Mouse (Mus musculus): ENCODE results near the gene Lrrc32. TPM values are rescaled to one million over a fixed set of nuclear protein-coding genes. Genes with fewer than 3 reads are reported as not detected.

The Lrrc32 gene
- total RNA-seq, 2 experiments from 2014 or later = 1.6 to 2.5 TPM

DNA sequence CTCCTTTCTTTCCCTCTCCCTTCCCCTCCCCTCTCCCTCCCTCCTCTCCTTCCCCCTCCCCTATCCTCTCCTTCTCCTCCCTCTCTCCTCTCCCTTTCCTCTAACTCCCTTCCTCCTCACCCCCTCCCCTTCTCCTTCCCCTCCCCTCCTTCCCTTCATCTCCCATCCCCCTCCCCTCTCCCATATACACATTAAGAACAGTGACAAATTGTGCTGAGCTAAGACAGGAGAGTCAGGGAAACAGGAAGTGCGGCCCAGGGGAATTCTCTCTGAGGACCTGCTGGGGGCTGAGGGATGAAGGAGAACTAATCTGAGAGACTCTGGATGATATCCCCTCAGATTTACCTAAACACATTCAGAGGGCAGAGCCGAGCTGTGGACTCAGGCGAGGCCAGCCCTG, 16.6 kb downstream of the Lrrc32 start:
- DNase-seq (ENCODE audit: low spot score in 2 of 2) = no peak

DNA sequence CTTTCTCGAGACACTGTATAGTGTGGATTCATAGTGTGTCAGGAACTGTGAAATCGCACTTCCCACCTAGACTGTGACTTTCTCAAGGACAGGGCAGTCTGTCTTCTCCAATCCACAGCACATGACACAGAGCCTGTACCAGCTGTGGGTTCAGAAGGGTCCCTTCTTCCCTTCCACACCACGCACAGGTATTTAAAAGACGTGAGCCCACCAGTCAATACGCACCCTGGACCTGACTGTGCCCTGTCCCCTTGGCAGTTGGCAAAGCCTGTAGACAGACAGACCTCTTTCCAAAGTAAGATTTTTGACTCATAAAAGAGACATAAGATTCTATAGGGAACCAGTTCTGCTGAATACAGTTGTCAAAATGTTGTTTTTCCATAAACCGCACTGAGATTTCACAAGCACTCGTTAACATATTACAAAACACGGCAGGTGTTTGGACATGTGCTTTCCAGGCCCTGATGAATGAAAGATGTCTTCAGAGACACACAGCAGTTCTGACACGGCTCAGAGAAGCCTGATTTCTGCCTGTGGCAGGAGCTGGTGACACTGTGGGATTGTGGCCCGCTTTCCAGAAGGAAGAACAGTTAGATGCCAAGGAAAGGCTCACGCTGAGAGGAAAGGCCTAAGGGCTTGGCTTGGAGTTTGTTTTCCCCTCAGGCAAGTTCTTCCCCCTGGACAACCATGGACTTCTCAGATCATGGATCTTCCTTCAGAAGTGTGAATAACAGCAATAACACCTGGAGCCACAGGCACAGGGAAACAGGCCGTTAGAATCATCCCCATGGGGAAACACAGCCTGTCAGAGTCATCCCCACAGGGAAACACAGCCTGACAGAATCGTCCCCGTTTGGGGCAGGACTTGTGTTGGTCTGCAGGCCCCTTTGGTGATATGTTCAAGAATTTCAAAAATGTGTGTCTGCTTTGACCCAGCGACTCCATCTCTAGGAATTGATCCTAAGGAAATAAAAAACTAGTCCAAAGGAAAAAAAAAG, 22.2 kb downstream of the Lrrc32 start:
- DNase-seq (ENCODE audit: low spot score in 2 of 2) = no peak

DNA sequence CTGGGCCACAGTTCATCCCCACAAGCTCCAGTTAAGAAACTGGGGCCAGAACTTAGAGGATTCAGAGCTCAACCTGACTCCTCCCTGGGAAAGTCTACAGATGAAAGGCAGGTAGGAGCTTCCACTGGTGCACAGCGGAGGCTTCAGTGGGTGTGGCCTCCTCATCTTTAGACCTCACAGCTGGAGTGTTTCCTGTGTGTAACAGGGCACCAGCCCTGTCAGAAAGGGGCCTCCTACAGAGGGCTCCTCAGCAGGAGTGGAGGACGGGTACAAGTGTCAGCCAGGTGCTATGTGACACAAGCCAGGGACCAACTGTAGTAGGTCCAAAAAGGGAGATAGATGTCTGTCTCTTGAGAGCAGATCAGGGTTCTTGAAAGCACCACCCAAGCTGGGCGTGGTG, 24.2 kb downstream of the Lrrc32 start:
- no peak for DNase-seq (ENCODE audit: low spot score in 2 of 2)

DNA sequence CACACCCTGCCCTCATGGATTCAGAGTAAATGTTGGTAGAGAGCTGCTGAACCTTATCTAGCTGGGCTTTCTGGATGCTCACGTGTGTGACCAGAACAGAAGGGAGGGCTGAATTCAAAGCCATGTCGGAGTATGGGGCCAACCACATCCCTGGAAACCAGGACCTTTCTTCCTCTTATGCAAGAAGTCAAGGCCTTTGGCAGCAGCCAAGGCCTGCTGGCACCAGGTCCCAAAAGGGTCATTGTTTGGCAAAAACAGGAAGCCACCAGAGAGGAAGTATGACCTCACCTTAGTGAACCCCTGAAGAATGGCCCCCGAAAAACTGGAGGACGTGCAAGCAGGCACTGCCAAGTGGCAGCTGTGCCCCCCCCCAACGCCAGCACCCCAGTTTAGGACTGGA, 33.5 kb downstream of the Lrrc32 start:
- DNase-seq (ENCODE audit: low spot score in 2 of 2) = no peak

DNA sequence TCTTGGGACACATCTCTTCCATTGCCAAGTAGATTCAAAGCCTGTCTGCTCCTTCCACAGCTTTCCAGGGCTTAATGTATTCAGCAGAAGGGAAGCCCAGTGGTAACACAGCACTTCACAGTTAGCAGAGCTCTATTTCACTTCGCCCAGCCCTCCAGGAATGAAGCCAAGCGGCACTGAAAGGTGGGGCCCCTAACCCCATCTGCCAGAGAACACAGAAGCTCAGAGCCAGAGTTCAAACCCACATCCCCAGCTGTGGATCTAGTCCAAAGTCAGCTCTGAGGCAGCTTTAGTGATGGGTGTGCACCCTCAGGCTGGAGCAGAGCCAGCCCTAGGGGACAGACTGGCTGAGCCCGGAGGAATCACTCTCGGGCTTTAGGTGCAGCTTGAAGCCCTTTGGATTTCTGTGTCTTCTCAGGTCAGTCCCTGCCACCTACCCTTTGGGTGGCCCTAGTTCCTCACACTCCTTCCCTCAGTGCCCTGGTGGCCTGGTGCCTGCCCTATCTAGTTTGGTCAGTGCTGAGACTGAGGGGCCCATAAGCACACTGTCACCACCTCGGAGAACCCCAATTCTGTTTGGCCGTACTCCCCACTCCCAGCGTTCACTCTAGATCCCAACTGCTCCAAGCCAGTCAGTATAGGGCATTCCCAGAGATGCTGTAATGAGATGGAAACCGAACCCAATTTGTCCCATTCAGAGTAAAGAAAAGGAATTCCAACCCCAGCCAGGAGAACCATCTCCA, 34.2 kb downstream of the Lrrc32 start:
- DNase-seq (ENCODE audit: low spot score in 2 of 2) = no peak

DNA sequence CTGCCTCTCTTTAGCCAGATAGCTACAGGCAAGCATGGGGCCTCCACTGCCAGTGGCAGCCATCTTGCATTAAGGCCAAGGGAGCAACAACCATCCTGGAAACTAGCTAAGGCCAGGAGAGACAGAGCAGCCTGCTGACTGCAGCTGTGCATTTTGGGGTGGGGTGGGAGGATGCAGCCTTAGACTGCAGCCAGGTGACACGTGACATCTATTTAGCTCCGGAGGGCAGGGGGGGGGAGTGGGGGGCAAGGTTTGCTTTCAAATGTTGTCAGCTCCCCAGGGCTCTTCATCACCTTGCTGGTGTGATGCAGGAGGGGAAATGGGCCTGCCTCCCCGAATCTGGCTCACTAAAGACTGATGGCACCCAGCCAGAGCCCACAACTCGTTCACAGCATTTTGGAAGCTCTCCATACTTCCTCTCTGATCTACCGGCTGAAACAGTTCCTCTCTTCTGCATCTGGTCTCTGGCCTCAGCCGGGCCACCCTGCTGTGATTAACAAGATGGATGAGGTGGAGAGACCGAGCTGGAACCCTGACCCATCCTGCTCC, 34.8 kb downstream of the Lrrc32 start:
- DNase-seq (ENCODE audit: low spot score in 2 of 2) = peak in 1 of 2 experiments; percentile 47

DNA sequence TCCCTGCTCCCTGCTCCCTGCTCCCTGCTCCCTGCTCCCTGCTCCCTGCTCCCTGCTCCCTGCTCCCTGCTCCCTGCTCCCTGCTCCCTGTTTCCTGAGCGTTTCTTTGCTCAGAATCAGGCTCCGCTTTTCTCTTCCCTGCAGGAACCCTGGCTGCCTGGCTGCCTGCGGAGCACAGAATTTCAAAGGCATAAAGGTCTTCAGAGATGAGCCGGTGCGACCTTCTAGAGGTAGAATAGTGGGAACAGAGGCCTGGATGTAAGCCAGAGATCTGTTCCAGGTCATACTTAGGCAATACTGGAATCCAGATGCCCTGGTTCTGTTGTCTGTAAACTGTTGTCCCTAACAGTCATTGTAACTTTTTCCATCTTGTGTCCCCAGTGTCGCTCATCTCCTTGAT, 35.3 kb downstream of the Lrrc32 start:
- no peak for DNase-seq (ENCODE audit: low spot score in 2 of 2)

DNA sequence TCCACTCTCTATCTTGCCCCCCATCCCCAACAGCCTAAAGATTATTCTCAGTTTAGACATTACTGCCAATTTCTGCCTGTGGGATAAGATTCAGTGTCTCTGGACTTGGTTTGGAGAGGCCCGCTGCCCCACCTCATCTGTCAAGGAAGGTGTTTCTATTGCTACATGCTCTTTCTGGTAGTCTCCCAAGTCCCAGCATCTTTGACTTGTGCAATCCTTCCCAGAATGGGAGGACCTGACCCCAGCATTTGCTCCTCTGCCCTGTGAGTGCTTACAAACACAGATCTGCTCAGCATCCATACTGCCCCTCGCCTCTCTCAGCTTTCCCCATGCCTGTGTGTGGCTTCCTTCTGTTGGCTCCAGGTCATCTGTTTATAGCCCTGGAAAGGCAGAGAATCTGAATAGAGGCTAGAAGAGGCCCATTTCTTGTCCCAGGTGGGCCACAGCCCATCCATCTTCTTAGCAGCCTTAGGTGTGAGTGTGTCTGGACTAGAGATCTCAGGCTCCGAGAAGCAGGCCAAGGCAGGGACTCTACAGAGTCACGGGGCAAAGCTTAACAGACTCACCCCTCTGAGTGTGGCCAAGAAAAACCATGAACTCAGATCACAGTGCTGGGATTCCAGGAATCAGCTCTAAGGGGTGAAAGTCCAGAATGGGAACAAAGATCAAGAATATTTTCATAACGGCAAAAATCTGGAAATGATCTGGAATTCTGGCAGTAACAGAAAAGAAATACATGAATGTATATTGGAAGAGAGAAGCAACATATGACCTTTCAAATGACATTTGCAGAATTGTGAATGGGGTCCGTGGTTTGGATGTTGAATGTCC, 36.0 kb downstream of the Lrrc32 start:
- no peak for DNase-seq (ENCODE audit: low spot score in 2 of 2)

DNA sequence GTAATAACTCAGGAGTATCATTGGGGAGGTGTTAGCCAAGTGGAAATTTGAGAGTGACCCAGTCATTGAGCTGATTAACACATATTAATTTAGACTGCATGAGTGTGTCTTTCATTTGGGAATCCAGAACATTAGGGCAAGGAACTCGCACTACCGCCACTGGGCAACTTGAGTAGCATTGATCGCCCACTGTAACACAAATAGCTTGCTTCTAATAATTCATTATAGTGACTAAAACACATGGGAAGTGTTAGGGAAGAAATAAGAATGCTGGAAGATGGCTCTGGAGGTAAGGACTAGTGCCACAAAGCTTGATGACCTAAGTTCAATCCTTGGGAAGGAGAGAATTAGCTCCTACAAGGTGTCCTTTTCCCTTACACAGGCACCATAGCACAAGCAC, 38.0 kb downstream of the Lrrc32 start:
- no peak for DNase-seq (ENCODE audit: low spot score in 2 of 2)

DNA sequence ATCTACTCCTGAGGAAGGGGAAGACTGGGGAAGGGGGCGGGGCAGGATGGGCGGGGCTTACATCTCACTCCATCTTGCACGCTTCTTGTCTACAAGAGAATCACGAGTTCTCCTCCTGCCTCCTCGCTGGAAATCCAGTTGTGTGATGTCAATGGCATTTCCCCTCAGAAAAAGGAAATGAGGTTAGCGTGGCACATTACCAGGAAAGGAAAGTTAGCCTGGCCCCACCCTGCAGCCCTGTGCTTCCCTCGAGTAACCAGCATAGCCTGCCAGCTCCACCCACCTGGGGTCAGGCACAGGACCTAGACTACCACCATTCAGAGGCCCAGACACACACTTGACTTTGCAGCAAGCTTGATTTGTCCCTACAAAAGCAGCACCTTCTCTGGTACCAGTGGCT, 42.5 kb downstream of the Lrrc32 start:
- no peak for DNase-seq (ENCODE audit: low spot score in 2 of 2)

DNA sequence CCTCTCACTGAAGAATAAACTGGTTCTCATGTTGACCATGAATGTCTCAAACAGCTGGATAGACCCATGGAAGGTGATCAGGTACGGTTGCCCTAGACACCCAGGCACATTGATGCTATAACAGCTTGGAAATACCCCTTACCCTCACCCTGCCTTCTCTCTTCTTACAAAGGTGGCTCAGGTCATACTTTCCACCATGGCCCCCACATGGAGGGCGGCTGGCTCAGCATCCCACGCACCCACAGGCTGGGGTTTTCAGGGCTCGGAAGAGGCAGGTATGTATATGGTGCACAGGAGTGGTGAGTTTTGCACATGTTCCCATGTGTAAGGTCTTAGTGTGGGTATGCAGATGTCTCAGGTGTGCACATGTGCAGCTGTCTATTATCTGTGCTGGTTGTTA, 43.9 kb downstream of the Lrrc32 start:
- no peak for DNase-seq (ENCODE audit: low spot score in 2 of 2)

DNA sequence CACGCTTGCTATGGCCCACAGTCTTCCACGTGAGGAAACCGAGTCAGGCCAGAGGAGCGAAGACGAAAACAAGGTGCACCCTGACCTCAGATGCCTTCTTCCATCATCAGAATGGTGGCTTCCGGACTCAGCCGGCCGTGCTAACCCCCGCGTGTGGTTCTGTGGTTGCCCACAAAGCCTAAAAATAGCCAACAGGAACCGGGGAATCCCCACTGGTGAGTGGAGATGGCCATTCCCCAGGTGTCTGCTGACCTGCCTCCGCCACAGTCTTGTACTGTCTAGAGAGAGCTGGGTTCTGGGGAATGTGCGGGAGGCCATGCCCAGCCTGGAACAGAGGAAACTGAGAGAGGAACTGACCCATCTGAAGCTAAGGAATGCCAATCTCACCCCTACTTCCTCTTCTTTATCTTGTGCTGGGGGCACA, 45.4 kb downstream of the Lrrc32 start:
- no peak for DNase-seq (ENCODE audit: low spot score in 2 of 2)

DNA sequence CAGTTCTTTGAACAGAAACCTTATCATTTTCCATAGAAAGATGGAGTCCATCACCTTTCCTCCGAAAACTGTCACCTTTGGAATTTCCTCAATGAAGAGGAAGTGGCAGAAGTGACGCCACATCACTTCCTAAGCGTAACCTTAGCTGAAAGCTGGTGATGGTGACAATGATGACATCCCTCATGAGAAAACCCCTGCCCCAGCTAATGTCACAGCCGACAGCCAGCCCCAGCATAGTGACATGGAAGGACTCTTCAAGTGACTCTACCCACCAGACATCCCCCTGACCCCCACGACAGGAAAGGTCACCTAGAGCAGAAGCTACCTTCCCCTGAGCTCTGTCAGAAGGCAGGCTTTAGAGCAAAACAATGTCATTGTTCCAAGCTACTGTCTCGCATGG, 46.1 kb downstream of the Lrrc32 start:
- no peak for DNase-seq (ENCODE audit: low spot score in 2 of 2)

DNA sequence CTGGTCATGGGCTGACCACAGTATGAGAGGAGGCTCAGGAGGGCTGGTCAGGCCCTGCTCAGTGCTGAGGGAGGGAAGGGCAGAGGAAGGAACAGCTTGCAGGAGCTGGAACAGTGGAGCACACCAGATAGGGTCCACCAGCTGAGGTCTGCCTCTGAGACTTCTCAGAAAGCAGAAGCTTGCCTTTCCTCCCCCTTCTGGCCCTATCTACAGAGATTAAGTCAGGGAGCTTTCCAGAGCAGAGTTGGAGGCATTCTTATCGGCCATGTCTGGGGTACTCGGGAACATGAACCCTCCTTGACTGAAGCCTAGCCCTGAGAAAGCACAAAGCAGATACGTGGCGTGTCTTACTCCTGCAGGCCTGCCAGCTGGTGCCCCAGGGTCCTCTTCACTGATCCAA, 46.8 kb downstream of the Lrrc32 start:
- DNase-seq (ENCODE audit: low spot score in 2 of 2) = no peak

DNA sequence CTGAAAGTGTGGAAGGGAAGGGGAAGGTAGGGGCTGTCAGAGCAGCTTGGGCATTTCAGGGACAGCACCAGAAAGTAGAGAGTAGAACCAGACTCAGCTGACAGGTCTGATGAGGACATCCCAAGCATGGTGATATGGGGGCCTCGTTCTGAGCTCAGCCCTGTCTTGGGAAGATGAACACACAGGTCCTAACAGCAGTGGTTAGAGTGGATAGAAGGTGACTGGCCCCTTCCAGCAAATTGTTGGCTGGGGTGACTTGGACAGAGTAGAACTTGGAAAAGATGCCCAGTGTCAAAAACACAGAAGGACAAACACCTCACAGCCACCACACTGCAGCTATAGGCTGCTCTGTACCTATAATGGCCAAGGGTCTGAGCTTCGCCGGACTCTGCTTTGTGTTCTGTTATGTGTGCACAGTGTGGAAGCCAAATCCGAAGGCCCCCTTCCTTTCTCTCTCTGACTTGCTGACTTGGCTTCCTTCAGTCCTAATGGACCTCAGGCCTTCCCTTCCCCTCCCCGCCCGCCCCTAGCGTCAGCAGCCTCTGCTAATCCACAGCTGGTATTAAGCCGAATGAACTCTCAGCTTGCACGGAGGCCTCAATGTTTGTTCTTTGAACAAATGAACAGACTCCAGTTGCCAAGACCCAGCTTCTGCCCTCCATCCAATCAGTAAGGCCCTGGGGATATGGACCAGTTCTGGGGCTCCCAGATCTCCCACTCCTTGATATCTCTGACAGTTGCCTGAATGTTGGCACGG, 48.3 kb downstream of the Lrrc32 start:
- no peak for DNase-seq (ENCODE audit: low spot score in 2 of 2)

DNA sequence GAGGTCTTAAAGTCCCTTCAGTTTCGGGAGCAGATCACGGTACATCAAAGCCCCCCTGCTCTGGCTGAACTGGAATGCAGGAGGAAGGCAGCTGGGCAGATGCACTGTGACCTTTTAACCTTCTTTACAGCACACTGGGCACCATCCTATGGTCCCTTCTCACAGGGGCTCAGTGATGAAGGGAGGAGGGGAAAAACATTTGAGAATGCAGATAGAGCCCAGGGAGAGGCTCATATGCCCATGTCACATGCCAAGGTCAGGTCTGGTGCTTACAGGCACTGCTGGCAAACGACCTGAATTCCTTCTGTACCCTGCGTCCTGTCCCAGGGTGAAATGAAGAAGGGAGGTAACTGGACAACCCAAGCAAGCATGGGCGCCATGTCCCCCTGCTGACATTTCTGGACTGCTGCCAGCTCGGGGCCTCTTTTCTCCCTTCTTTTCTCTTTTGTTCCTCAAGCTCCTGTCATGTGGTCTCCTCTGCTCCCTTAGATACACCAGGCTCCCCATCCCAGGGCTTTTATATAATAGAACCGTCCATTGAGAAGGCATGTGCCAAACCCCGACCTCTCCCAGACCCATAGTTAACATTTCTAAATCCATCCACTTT, 49.0 kb downstream of the Lrrc32 start:
- no peak for DNase-seq (ENCODE audit: low spot score in 2 of 2)

DNA sequence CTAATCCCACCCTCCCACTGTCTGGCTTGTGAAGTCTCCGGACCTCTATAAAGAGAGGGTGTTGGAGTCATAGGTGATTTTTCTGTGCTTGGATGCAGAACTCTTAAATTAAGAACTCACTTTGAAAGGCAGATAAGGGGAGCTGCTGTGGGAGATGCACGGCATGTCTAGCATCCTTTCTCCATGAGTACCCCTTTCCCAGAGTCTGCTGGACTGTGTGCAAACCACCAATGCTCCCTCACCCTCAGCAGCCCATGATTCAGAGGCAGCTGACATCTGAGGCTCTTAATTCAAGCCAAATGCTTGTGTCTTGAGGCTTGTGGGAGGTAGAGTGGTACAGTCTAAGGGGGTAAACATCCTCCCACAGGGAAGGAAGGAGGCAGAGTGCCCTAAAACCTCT, 51.8 kb downstream of the Lrrc32 start:
- no peak for DNase-seq (ENCODE audit: low spot score in 2 of 2)

DNA sequence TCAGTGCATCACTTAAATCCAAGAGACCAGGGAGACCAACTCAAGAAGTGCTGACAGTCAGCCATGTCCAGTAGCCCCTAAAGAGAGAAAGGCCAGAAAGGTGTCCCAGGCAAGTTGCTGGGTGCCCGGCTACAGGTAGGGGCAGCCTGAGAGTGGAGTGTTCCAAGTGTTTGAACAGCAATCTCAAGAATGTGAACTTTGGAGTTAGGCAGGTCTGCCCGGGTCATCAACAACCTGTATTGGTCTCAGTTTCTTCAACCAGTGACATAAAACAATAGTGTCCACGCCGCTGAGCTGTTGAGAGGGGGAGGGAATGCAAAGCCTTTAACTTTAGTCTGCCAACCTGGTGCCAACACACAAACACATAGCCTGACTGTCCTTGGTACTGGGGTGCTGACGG, 52.5 kb downstream of the Lrrc32 start:
- DNase-seq (ENCODE audit: low spot score in 2 of 2) = no peak

DNA sequence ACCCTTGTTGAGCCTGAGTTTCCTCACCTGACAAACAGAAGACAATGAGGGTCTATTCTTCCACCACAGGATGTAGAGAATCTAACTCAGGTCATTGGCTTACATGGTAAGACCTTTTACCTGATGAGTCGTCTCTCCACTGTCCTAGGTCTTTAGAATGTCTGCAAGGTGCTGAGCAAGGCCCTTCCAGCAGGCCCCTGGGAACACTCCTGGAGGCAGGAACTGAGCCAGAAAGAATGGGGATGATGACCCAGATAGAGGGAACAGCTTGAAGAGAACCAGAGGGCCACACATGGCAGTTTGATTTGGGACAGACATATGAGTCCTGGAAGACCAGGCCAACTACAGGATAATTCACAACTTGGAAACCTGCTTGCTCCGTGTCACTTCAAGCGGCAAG, 53.2 kb downstream of the Lrrc32 start:
- no peak for DNase-seq (ENCODE audit: low spot score in 2 of 2)

DNA sequence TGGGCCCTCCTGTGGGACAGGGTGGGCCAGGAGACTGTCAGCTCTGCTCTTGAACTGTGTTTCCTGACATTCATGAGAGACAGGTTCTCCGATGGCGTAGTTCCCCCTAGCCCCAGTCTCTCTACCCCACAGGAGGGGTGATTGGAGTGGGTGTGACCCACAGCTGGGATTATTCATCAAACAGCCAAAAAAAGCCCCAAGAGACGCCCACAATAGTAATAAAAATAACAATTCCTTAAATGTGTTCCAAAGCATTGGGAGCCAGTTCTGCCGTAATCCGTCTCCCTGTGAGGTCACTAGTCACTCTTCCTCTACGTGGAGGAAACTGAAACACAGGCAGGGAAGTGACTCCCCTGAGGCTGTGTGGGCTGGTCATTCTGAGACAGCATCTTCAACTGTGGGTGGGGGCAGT, 53.7 kb downstream of the Lrrc32 start:
- DNase-seq (ENCODE audit: low spot score in 2 of 2) = no peak

All from layer of hippocampus, adult 18-20 months (tissue).